Mouse (Mus musculus) kidney, adult 2 months (tissue): ENCODE data around the gene Ift172.

Source experiments
- CTCF ChIP-seq: fragments of 200-500 bp; conservative IDR thresholded peaks from 2 replicates; pipeline ENCODE4 v1.5.1; 2011; ENCODE audit warnings: low read depth, mild to moderate bottlenecking, control low read depth, low read length, moderate library complexity, mixed read lengths; ENCODE audit not compliant: insufficient read depth, insufficient read length
- POLR2A ChIP-seq: fragments of 200-500 bp; IDR thresholded peaks from one replicate; pipeline ENCODE4 v1.6.1; 2011; ENCODE audit warnings: low read depth, low read length, control low read depth

DNA sequence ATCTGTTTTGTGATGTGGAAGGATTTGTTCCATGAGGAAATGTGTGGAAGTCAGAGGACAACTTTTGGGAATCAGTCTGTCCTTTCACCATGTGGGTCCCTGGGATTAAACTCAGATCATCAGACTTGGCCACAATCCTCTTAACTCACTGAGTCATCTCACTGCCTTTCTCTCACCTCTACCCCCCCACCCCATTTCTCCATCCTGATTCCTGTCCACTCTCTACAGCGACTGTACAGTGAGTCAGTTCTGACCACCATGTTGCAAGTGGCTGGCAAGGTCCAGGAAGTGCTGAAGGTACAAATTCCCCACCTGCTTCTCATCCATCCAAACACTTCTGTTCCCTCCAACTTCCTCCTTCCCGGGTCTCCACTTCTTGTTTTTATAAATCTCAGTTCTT, 7.6 kb upstream of the Ift172 start:
- TF ChIP-seq CTCF (no peak), POLR2A (no peak)
